Mouse (Mus musculus): ENCODE measurements around the gene Ash1l.

DNA sequence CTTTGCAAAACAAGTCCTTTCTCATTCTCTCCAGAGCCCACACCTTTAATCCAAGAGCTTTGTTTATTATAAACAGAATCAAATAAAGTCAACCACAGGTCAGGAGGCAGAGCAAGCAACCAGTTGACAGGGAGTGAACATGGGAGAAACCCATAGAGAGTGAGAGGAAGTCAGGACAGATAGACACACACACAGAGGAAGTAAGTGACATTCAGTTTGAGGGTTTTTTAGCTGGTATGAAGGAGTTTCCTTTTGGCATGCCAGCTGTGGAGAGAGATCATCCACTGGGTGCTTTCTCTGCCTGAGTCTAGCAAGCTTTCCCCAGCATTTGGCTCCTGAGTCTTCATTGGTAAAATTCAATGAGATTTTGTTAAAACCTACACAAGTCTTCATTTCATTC is 156.5 kb downstream of the Ash1l start:
- TF ChIP-seq POLR2A (IDR thresholded peaks at IDR 0.05; ENCODE audit: extremely low read depth, insufficient read depth, low read length) (no peak), CTCF (IDR thresholded peaks at IDR 0.05; ENCODE audit: low read depth, low read length) (no peak)

All from liver, adult 2 months (tissue).